Mouse (Mus musculus) kidney, adult 11 months (tissue): ENCODE measurements around the gene Rsad1.

Experiments used
- DNase-seq: peaks from one replicate; pipeline ENCODE4 v3.0.0; 2022

The Rsad1 gene

DNA sequence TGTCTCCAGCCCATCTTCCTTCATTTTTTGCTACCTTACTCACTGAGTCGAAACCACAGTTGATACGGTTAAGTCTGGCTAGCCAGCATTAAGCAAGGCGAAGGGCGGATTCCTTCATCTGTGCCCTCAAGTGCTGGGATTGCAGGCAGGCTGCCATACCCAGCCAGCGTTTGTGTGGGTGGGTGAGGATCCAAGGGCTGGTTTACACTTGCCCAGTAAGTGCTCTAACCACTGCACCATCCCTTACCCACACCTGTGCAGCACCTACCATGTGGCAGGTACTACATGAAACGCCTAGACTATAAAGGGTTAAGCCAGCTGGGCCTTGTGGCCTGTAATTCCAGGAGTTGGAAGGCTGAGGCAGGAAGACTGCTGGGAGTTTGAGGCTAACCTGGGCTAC is 1.8 kb downstream of the Rsad1 start:
- DNase-seq = no peak

GRCm38 (mm10) chr11:94546381-94546780 is 2.7 kb downstream of the Rsad1 start:
- DNase-seq = no peak

- DNase-seq = no peak
These were observed 4.6 kb downstream of the Rsad1 start for GRCm38 (mm10) chr11:94544422-94544821.

DNA sequence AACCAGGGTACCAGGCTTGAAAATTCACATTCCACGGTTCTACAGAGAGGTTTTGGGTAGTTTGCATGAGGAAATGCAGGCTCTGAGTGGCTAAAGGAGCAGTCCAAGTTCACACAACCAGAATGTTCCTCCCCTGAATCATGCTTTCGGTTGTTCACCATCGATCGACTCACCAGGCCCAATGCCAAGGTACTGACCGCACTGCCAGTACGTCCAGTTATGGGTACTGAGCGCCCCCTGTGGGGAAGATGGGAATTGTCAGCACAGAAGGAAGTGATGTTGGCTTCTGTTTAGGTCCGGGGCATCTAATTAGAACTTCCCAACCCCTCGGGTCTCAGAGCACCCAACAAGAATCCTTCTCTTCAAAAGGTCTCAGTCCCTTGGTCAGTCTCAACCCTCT is 5.1 kb downstream of the Rsad1 start:
- peak; percentile 86 for DNase-seq

DNA sequence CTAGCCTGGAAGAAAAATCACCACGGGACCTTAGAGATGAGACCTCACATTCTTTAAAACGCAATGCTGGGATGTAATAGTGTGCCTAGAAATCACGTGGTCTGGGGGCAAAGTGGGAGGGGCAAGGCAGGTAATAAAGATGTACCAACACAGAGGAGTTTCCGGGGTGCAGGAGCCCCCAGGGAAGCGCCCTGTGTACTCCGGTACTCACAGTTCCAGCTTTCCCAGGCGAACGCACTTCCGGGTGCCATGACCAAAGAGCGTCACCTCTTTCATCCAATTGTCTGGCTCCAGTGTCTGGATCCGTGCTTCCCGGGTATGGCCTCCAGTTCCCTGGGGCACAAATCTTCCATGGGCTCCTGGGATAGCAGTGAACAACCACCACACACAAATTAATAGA is 5.7 kb downstream of the Rsad1 start:
- DNase-seq = no peak

GRCm38 (mm10) chr11:94542400-94542799 is 6.7 kb downstream of the Rsad1 start:
- DNase-seq = no peak

- DNase-seq = no peak
These were observed 9.3 kb downstream of the Rsad1 start for GRCm38 (mm10) chr11:94539761-94540160.

GRCm38 (mm10) chr11:94538733-94539292 is 10.2 kb downstream of the Rsad1 start:
- DNase-seq = no peak

- DNase-seq = no peak
These were observed 15.9 kb downstream of the Rsad1 start for GRCm38 (mm10) chr11:94533171-94533570.

DNA sequence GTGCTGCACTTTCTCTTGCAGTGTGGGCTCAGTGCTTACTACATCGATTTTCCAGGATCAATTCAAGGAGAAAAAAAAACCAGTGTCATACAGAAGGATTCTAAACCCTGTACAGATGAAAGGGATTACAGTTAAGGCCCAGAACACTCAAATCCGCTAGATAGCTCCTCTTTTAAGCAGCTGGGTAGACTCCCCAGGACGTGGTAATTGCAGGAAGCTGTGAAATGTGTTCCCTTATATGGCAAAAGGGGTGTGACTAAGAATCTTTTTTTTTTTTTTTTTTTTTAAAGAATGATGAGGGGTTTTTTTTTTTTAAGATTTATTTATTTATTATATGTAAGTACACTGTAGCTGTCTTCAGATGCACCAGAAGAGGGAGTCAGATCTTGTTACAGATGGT is 20.2 kb downstream of the Rsad1 start:
- no peak for DNase-seq

GRCm38 (mm10) chr11:94526171-94526879 is 22.7 kb downstream of the Rsad1 start:
- no peak for DNase-seq

DNA sequence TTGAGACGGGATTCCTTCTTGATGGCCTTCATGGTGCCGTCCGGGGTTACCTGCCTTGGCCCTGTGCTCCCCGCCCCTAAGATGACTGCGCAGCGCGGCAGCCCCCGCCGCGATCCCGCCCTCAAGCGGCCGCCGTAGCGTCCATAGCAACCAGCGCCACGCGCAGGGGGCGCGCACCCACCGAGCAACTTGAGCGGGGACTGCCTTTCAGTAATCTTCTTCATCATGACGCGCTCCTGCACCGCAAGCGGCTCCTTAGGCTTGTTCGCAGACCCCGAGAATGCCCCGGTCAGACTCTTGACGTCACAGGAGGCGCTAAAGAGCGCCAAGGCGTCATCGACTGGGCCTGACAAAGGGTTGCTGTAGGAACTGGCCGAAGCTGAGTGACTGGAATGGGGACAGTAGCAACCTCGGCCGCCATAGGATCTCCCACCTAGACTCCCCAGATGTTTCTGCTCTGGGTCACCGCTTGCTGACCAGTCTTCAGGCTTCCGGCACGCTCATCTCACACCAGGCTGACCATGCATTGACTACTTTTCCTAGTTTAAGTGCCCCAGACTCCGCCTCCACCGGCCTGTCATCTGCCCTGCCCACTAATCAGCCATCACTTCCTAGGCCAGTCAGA is 27.7 kb downstream of the Rsad1 start, which contains the start of gene Mycbpap:
Mycbpap (minus strand) TSS at position 524 of the 625 bp plus-strand sequence.
- peak; percentile 62 for DNase-seq

DNA sequence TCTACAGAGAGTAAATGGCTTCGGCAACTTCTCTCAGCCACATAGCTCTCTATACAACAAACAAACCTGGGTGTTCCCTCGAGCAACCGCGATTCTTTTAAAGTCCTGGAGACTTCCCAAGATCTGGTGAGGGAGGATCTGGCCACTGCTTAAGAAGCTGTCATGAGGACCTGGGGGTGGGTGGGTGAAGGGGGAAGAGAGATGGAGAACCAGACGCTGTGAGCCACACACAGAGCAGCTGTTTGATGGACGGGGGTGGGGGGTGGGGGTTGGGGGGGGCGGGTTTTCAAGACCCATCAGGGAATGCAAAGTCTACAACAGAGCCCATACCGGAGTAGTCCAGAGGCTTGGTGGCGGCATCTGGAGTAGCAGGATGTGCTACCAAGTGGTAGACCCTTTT is 35.6 kb downstream of the Rsad1 start:
- DNase-seq = no peak

GRCm38 (mm10) chr11:94508976-94509375 is 40.1 kb downstream of the Rsad1 start:
- peak; percentile 72 for DNase-seq

- no peak for DNase-seq
These were observed 47.6 kb downstream of the Rsad1 start for GRCm38 (mm10) chr11:94501482-94501881.

DNA sequence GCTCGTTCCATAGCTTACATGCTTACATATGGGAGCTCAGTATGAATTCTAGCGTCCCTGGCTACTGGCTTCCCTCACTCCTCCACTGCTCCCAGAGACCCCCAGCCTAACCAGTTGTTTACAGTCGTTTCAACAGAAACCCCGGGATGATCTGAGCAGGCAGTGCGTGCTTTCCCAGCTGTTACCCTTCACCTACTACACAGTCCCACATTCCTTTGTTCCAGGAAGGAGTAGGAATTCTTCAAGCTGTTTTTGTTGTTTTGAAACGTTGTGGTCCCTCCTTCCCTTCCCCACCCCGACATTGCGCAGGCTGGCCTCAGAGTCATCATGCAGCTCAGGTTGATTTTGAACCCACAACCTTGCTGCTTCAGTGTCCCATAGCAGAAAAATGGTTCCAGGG is 48.7 kb downstream of the Rsad1 start:
- no peak for DNase-seq

DNA sequence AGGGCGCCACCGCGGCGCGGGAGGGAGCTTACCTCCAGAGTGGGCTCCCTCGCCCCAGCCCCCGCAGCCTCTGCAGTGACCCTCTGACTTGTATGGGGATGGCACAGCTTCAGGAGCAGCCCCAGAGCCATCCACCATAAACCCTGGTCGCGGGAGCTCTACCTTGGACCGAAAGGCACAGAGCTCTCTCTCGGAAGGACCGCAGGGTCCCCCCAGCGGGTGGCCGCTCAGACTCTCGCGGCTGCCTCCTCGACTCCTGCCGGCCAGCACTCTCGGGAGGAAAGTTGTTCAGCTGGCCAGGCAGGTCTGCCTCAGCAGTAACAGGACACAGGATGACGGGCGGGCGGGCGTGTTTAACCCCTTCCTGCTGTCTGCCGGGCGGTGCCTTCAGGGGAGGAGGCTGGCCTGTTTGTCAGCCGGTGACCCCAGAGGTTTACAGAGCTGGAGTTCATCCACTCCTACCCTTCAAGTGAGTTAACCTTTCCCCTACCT is 49.3 kb downstream of the Rsad1 start, which contains the start of gene Epn3:
Epn3 (minus strand) TSS at position 314 of the 492 bp plus-strand sequence.
- DNase-seq = peak; percentile 63

DNA sequence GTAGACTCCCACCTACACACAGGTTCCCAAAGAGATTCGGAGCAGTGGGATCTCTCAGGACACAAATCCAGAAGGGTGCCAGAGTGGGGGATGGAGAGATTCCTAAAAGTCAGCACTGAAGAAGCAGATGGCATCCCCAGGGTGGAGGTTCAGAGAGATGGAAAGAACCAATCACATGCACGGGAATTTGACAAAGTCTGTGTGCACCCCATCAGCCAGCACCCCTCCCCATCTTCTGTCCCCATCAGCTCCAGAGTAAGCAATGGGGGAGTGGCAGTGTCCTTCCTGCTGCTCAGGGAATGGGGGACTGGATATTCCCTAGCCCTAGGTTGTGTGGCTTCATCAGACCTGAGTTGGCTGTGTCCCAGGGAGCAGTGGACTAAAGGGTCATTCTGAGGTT is 50.0 kb downstream of the Rsad1 start:
- DNase-seq = peak; percentile 36

- peak; percentile 90 for DNase-seq
These were observed 50.7 kb downstream of the Rsad1 start for GRCm38 (mm10) chr11:94498093-94498996.

- peak; percentile 66 for DNase-seq
These were observed 53.6 kb downstream of the Rsad1 start for GRCm38 (mm10) chr11:94495415-94495814.

GRCm38 (mm10) chr11:94491749-94492099 is 57.3 kb downstream of the Rsad1 start:
- DNase-seq = no peak

- DNase-seq = no peak
These were observed 57.9 kb downstream of the Rsad1 start for GRCm38 (mm10) chr11:94491035-94491748.
